Comparison of ENCODE assay signal across 9 mouse cellular contexts in the genomic region with DNA sequence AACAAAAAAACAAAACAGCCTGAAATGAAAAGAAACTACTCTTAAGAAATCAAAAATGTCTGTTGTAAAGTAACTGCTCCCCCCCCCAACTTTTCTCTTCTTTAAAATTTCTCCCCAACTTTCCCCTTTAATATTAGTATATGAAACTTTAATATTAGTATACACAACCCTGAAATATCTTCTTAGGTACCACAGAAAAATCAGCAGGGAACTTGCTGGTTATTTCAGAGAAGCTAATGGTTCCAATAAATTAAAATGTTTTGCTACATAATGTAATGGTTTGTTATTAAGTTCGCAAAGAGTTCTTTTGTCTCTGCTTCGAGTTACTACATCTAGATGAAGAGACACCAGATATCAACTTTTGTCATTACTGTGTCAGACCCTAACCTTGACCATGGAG. TPM values are rescaled to one million over a fixed set of nuclear protein-coding genes. Genes with fewer than 3 reads are reported as not detected.
DNase-seq lines count a peak whose midpoint lies in the region; ATAC-seq and TF ChIP-seq lines count a peak whose summit lies in the region.
"Had no signal": no experiment of that assay in that cellular context is flagged by ENCODE, and none has a peak within 500 bp of the region (broad histone marks: within the 10 kb centered on the region; RNA-seq: fewer than 3 reads in every experiment).

No protein-coding gene starts in this region.

- peaks cover 19% of the 10 kb centered on the region for H3K36me3 ChIP-seq in embryonic facial prominence, embryonic 12.5 days
- peaks cover 25% of the 10 kb centered on the region for H3K36me3 ChIP-seq in intestine, embryonic 14.5 days (ENCODE audit: control insufficient read depth, insufficient read depth, low read length)
- peaks cover 21% of the 10 kb centered on the region for H3K36me3 ChIP-seq in myocyte (ENCODE audit: control insufficient read depth, insufficient read depth)

- no peak for TF ChIP-seq CTCF in left cerebral cortex, adult 2 months (IDR thresholded peaks at IDR 0.05)

- 13% methylated on average over 2 of the region's 2 CpGs for whole genome bisulfite sequencing in embryonic facial prominence, embryonic 12.5 days
- WGBS in intestine, embryonic 14.5 days: 7% methylated on average over 2 of the region's 2 CpGs

- H3ac ChIP-seq in myocyte (ENCODE audit: control insufficient read depth, insufficient read length): peak overlapping the region; percentile 19

- H3K79me2 ChIP-seq in myocyte (ENCODE audit: control insufficient read depth, insufficient read depth): no peaks in the 10 kb centered on the region

- H3K4me2 ChIP-seq in embryonic facial prominence, embryonic 12.5 days (replicated peaks): peak overlapping the region; percentile 57
- peak overlapping the region; percentile 72 for H3K4me2 ChIP-seq in intestine, embryonic 14.5 days (ENCODE audit: low read length)
- peak overlapping the region; percentile 71 for H3K4me2 ChIP-seq in myocyte (ENCODE audit: low read depth)

- H3K27me3 ChIP-seq in embryonic facial prominence, embryonic 12.5 days: no peaks in the 10 kb centered on the region
- H3K27me3 ChIP-seq in intestine, embryonic 14.5 days (replicated peaks; ENCODE audit: control insufficient read depth, insufficient read depth, low read length): no peaks in the 10 kb centered on the region
- H3K27me3 ChIP-seq in myocyte (ENCODE audit: control insufficient read depth, insufficient read depth, insufficient read length): no peaks in the 10 kb centered on the region

- peaks cover 6% of the 10 kb centered on the region for H3K4me1 ChIP-seq in embryonic facial prominence, embryonic 12.5 days
- H3K4me1 ChIP-seq in intestine, embryonic 14.5 days (replicated peaks; ENCODE audit: control insufficient read depth, insufficient read depth, low read length): peaks cover 7% of the 10 kb centered on the region

- H3K9me3 ChIP-seq in embryonic facial prominence, embryonic 12.5 days: no peaks in the 10 kb centered on the region
- no peaks in the 10 kb centered on the region for H3K9me3 ChIP-seq in intestine, embryonic 14.5 days (ENCODE audit: control insufficient read depth, low read length)

- intact Hi-C loops in left cerebral cortex, adult 2 months (cut with DNase I): loop anchor here (2.0 to 5.0 kb wide), 3 partner anchors 38 to 528 kb away; a partner anchor contains a TSS
- intact Hi-C loops in left cerebral cortex, postnatal 14 days (cut with DNase I): loop anchor here (2.0 kb wide), 1 partner anchor 42 kb away; no protein-coding TSS in a partner anchor

- H3K9ac ChIP-seq in embryonic facial prominence, embryonic 12.5 days: peak overlapping the region; percentile 65
- H3K9ac ChIP-seq in intestine, embryonic 14.5 days (ENCODE audit: low read length): peak overlapping the region; percentile 85

- ATAC-seq in embryonic facial prominence, embryonic 12.5 days (ENCODE audit: insufficient number of reproducible peaks, insufficient read depth, low FRiP score, low TSS enrichment): no peak
- ATAC-seq in intestine, embryonic 14.5 days (replicated peaks; ENCODE audit: low FRiP score, low TSS enrichment, low read depth): no peak

- H3K4me3 ChIP-seq in left cerebral cortex, adult 2 months: peak overlapping the region; percentile 68
- H3K4me3 ChIP-seq in embryonic facial prominence, embryonic 12.5 days: peak overlapping the region; percentile 55
- peak overlapping the region; percentile 57 for H3K4me3 ChIP-seq in intestine, embryonic 14.5 days (ENCODE audit: low read depth, low read length)
- peak overlapping the region; percentile 55 for H3K4me3 ChIP-seq in myocyte

- DNase-seq in left cerebral cortex, adult 2 months (ENCODE audit: extremely low spot score in 1 of 2, low spot score in 2 of 2): no peak
- no peak for DNase-seq in left cerebral cortex, postnatal 14 days (ENCODE audit: low spot score in 2 of 2)
- no peak for DNase-seq in intestine, embryonic 14.5 days (ENCODE audit: low spot score)
- DNase-seq in layer of hippocampus, postnatal 36 days: no peak
- no peak for DNase-seq in thymus, postnatal 14 days
- DNase-seq in gastrocnemius, adult 18-20 months (ENCODE audit: low spot score): no peak

- peak overlapping the region; percentile 94 for H3K27ac ChIP-seq in left cerebral cortex, adult 2 months
- peak overlapping the region; percentile 99 for H3K27ac ChIP-seq in embryonic facial prominence, embryonic 12.5 days
- H3K27ac ChIP-seq in intestine, embryonic 14.5 days (ENCODE audit: low read depth): peak overlapping the region; percentile 98

- no peak for TF ChIP-seq POLR2A in myocyte (IDR thresholded peaks at IDR 0.05; ENCODE audit: insufficient read length, low read depth)

TF ChIP-seq in myocyte, 11 proteins besides CTCF, POLR2A, EP300 and RAD21:
- TF ChIP-seq SRF (IDR thresholded peaks at IDR 0.05; ENCODE audit: control insufficient read depth, insufficient read length, low read depth) (no peak), REST (IDR thresholded peaks at IDR 0.05; ENCODE audit: insufficient read depth, insufficient read length) (no peak), TCF3 (IDR thresholded peaks at IDR 0.05; ENCODE audit: insufficient read length, low read depth) (no peak), MYOG (IDR thresholded peaks at IDR 0.05; ENCODE audit: control insufficient read depth in 1 of 3, insufficient read depth in 1 of 3, insufficient read length in 2 of 3, low read depth in 2 of 3) (no peak), MAX (IDR thresholded peaks at IDR 0.05; ENCODE audit: low read depth) (no peak), E2F4 (IDR thresholded peaks at IDR 0.05; ENCODE audit: insufficient read depth) (no peak), USF1 (IDR thresholded peaks at IDR 0.05; ENCODE audit: low read depth) (no peak), MYOD1 (IDR thresholded peaks at IDR 0.05; ENCODE audit: control insufficient read depth in 1 of 3, insufficient read length in 2 of 3, low read depth in 2 of 3) (no peak), CEBPB (IDR thresholded peaks at IDR 0.05; ENCODE audit: insufficient read depth, poor library complexity, severe bottlenecking) (no peak), POLR2AphosphoS2 (IDR thresholded peaks at IDR 0.05; ENCODE audit: insufficient read length, low read depth) (no peak), TCF12 (IDR thresholded peaks at IDR 0.05; ENCODE audit: insufficient read depth, poor library complexity, severe bottlenecking) (no peak)

RNA-seq across cellular contexts. Expression of a gene that starts 0.8 kb away (rescaled TPM):
- total RNA-seq in left cerebral cortex, adult 2 months (2021): 10 to 100 TPM; 18.3 to 21.7 TPM
- 10 to 100 TPM; 16.1 to 16.4 TPM for total RNA-seq in left cerebral cortex, postnatal 14 days (2021)
- polyA plus RNA-seq in embryonic facial prominence, embryonic 12.5 days (2016; fragmentation: Nextera tagmentation; extraction: Ambion mirVana): 37.8 and 38.6 TPM in 2 replicates
- polyA plus RNA-seq in intestine, embryonic 14.5 days (2014; fragmentation: Nextera tagmentation; extraction: Ambion mirVana): 40.9 and 43.6 TPM in 2 replicates
- 24.3 TPM for polyA plus RNA-seq in myocyte (2012; fragmentation: generic; extraction: Trizol)
- total RNA-seq in layer of hippocampus, postnatal 36 days (2021): 10 to 100 TPM; 19.2 to 25.2 TPM
- total RNA-seq in gastrocnemius, adult 18-20 months (2021): 10 to 100 TPM in 1 of 2 experiments, 1 to 10 TPM in 1; 9.6 to 10.8 TPM

RNA-seq across cellular contexts. Expression of a gene that starts 0.8 kb away (rescaled TPM):
- total RNA-seq in left cerebral cortex, adult 2 months (2021): 1 to 10 TPM in 1 of 2 experiments, under 1 TPM in 1; 0.70 to 1.1 TPM
- 1 to 10 TPM in 1 of 2 experiments, under 1 TPM in 1; 0.25 to 1.3 TPM for total RNA-seq in left cerebral cortex, postnatal 14 days (2021)
- polyA plus RNA-seq in embryonic facial prominence, embryonic 12.5 days (2016; fragmentation: Nextera tagmentation; extraction: Ambion mirVana): 0.14 and 0.33 TPM in 2 replicates
- not detected in 2 replicates for polyA plus RNA-seq in intestine, embryonic 14.5 days (2014; fragmentation: Nextera tagmentation; extraction: Ambion mirVana)
- polyA plus RNA-seq in myocyte (2012; fragmentation: generic; extraction: Trizol): 0.05 TPM
- 1 to 10 TPM in 1 of 2 experiments, under 1 TPM in 1; 0.70 to 1.2 TPM for total RNA-seq in layer of hippocampus, postnatal 36 days (2021)
- not detected for total RNA-seq in gastrocnemius, adult 18-20 months (2021)
- polyA plus RNA-seq: inflammation-experienced regulatory T-cells, adult 6 months had no signal

RNA-seq across cellular contexts. Expression of a gene that starts 32.6 kb away (rescaled TPM):
- 1 to 10 TPM in 1 of 2 experiments, under 1 TPM in 1; 0.61 to 1.2 TPM for total RNA-seq in left cerebral cortex, adult 2 months (2021)
- total RNA-seq in left cerebral cortex, postnatal 14 days (2021): 1 to 10 TPM; 2.1 to 3.3 TPM
- polyA plus RNA-seq in embryonic facial prominence, embryonic 12.5 days (2016; fragmentation: Nextera tagmentation; extraction: Ambion mirVana): 4.2 and 7.6 TPM in 2 replicates
- 1.8 and 206 TPM in 2 replicates for polyA plus RNA-seq in intestine, embryonic 14.5 days (2014; fragmentation: Nextera tagmentation; extraction: Ambion mirVana)
- not detected for polyA plus RNA-seq in myocyte (2012; fragmentation: generic; extraction: Trizol)
- total RNA-seq in layer of hippocampus, postnatal 36 days (2021): 1 to 10 TPM in 1 of 2 experiments, under 1 TPM in 1; 0.92 to 2.0 TPM
- total RNA-seq in gastrocnemius, adult 18-20 months (2021): not detected

RNA-seq across cellular contexts. Expression of a gene that starts 59.3 kb away (rescaled TPM):
- total RNA-seq in left cerebral cortex, adult 2 months (2021): under 1 TPM in 1 of 2 experiments, not detected in 1; 0.16 TPM
- total RNA-seq in left cerebral cortex, postnatal 14 days (2021): under 1 TPM; 0.15 to 0.19 TPM
- polyA plus RNA-seq in embryonic facial prominence, embryonic 12.5 days (2016; fragmentation: Nextera tagmentation; extraction: Ambion mirVana): 0.79 and 1.3 TPM in 2 replicates
- polyA plus RNA-seq in intestine, embryonic 14.5 days (2014; fragmentation: Nextera tagmentation; extraction: Ambion mirVana): 0.73 and 0.93 TPM in 2 replicates
- 0.01 TPM for polyA plus RNA-seq in myocyte (2012; fragmentation: generic; extraction: Trizol)
- not detected for total RNA-seq in layer of hippocampus, postnatal 36 days (2021)
- not detected for total RNA-seq in gastrocnemius, adult 18-20 months (2021)
- polyA plus RNA-seq: inflammation-experienced regulatory T-cells, adult 6 months had no signal
